Mouse (Mus musculus) erythroblast, embryonic 14.5 days (primary cell): ENCODE results near the gene Vps53.

Source experiments
- GATA1 ChIP-seq: IDR thresholded peaks from 2 replicates; pipeline ENCODE4 v1.6.1; 2012; ENCODE audit warnings: low read length, inconsistent platforms, mixed read lengths
- TAL1 ChIP-seq: IDR thresholded peaks from 3 replicates; pipeline ENCODE4 v1.6.1; 2012; ENCODE audit warnings: low read length, inconsistent platforms, mixed read lengths

- no peak for TF ChIP-seq TAL1
- no peak for TF ChIP-seq GATA1
Measured at GRCm38 (mm10) chr11:76144386-76144785, 35.1 kb downstream of the Vps53 start.
